Mouse (Mus musculus) liver, embryonic 13.5 days (tissue): ENCODE measurements around the gene Dcst2. TPM values are rescaled to one million over a fixed set of nuclear protein-coding genes. Genes with fewer than 3 reads are reported as not detected.
A peak's percentile ranks its signal among the peaks of the same experiment; 100 is the strongest.

Experiments
- ATAC-seq: fragments of 200-750 bp; cut with Nextera tagmentation; 2 replicates; pipeline ENCODE4 v1.8.0; 2017; ENCODE audit warnings: low read depth, mild to moderate bottlenecking, moderate number of reproducible peaks, moderate library complexity
- DNase-seq: peaks from one replicate; pipeline ENCODE4 v3.0.0; 2022
- H3K27ac ChIP-seq: fragments of 300-500 bp; sonication (generic); 2 replicates; pipeline ENCODE4 v1.5.1; 2015; ENCODE audit warnings: moderate library complexity, mild to moderate bottlenecking, inconsistent platforms
- H3K27me3 ChIP-seq: fragments of 300-500 bp; sonication (generic); 2 replicates; pipeline ENCODE4 v1.6.1; 2015; ENCODE audit warnings: mild to moderate bottlenecking, inconsistent platforms
- H3K36me3 ChIP-seq: fragments of 300-500 bp; sonication (generic); 2 replicates; pipeline ENCODE4 v1.6.1; 2015; ENCODE audit warnings: mild to moderate bottlenecking, inconsistent platforms
- H3K4me1 ChIP-seq: fragments of 300-500 bp; sonication (generic); replicated peaks from 2 replicates; pipeline ENCODE4 v1.6.1; 2015; ENCODE audit warnings: inconsistent platforms
- H3K4me2 ChIP-seq: fragments of 300-500 bp; sonication (generic); 2 replicates; pipeline ENCODE4 v1.6.1; 2015; ENCODE audit warnings: inconsistent platforms, mild to moderate bottlenecking, moderate library complexity
- H3K4me3 ChIP-seq: fragments of 300-500 bp; sonication (generic); replicated peaks from 2 replicates; pipeline ENCODE4 v1.5.1; 2015; ENCODE audit warnings: mild to moderate bottlenecking, inconsistent platforms
- H3K9ac ChIP-seq: fragments of 300-500 bp; sonication (generic); 2 replicates; pipeline ENCODE4 v1.6.1; 2015; ENCODE audit warnings: mild to moderate bottlenecking, inconsistent platforms
- H3K9me3 ChIP-seq: fragments of 300-500 bp; sonication (generic); replicated peaks from 2 replicates; pipeline ENCODE4 v1.6.1; 2016; ENCODE audit warnings: inconsistent platforms
- WGBS: fragments of 180-500 bp; shearing (Covaris S2); methylation state at CpG from one replicate; pipeline ENCODE4 v1.1.7; 2015; ENCODE audit not compliant: insufficient replicate concordance; 5-methylcytosine and 5-hydroxymethylcytosine counted together
- polyA plus RNA-seq: library from polyadenylated mRNA; unstranded; fragments of >200 nt; fragmentation: Nextera tagmentation; extraction: Ambion mirVana; gene quantifications from 2 replicates; pipeline ENCODE4 v1.2.1, GENCODE M21; 2015

Gene Dcst2
- polyA plus RNA-seq, 1 experiment from 2014 or later, result 0.08 TPM

DNA sequence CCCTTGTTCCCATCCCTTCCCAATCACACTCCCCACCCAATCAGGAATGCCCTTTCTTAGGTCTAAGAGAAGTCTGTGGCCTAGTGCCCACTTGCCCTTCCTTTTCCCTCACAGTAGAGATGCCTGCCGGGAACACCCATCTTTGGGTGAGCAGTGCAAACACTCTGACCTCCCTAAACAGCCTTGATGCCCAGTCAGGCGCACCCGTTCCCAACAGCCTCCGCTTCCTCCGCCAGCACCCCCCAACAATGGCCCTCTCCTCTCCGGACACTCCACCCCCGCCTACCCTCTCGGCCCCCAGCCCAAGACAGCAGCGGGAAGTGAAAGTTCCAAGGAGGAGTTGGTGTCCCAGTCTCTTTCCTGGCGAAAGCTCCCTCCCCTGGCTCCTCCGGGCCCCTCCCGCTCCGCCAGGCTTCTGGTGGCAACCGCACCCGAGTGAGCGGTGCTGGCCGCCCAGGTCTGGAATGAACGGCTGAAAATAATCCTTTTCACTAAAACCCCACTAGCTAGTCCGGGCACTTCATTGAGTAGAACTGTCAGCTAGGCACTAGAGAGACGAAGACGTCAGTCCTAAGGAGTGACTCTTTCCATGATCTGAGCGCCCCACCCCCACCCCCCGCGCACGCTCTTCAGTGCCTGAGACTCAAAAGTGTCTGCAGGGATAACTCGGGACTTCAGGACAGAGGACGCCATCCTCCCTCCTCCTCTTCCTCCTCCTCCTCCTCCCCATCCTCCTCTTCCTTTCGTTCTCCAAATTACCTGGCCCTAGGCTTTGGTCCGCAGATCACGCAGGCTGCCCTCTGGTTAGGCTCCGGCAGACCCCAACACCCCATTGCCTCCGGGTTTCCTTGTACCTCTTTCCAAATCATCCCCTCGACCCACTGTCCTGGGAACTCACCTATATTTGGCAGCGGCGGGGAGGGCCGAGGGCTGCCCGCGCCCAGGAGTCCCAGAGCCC is 12.6 kb upstream of the Dcst2 start:
- no peak overlapping the region for H3K27ac ChIP-seq

DNA sequence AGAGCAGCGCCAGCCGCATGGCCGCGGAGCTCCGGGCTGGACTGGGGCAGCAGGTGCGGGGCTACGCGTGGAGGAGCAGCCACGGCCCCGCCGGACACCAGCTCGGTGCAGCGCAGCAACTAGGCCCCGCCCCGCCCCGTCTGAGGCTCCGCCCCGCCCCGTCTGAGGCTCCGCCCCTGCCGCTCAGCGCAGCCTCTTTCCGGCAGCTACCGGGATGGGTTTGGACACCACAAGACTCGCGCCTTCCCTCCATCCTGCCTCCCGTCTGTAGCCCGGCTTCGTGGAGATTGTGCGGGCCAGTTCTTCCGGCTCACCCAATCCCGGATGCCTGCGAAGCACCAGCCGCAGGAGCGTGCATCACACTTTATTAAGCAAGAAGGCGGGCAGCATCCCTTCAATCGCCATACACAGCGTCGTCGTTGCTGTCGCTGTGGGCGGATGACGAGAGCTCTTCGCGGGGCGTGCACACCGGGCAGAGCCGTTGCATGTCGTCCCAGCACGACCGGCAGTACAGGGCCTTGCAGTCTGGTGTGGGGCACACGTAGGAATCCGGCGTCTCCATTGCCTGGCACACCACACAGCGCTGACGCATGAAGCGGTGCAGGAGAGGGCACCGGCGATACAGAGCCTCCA is 11.8 kb upstream of the Dcst2 start, which contains the start of gene Adam15:
TSS of gene Adam15 (minus strand) at position 128 of the 633 bp plus-strand sequence.
- Histone ChIP-seq H3K4me3 (peak within 1 kb of the TSS; percentile 61), H3K4me1 (peaks cover 30% of the 10 kb centered on the region), H3K36me3 (no peaks in the 10 kb centered on the region), H3K9ac (peak within 1 kb of the TSS; percentile 45; the same call in 1 of the 2 replicates), H3K9me3 (no peaks in the 10 kb centered on the region), H3K4me2 (peak within 1 kb of the TSS; percentile 81), H3K27ac (no peak within 1 kb of the TSS), H3K27me3 (peaks cover 72% of the 10 kb centered on the region)
- ATAC-seq (peak; percentile 79), DNase-seq (peak; percentile 74)
- under 1% methylated on average over 59 of the region's 59 CpGs for WGBS

More for the DNA sequence above, 12.6 kb upstream of the Dcst2 start:
- Histone ChIP-seq H3K4me1 (peaks cover 24% of the 10 kb centered on the region), H3K27me3 (peaks cover 72% of the 10 kb centered on the region), H3K9me3 (no peaks in the 10 kb centered on the region), H3K4me3 (peak overlapping the region; percentile 61), H3K9ac (peak overlapping the region; percentile 45; the same call in 1 of the 2 replicates), H3K4me2 (peak overlapping the region; percentile 81), H3K36me3 (no peaks in the 10 kb centered on the region)
- DNase-seq (no peak), ATAC-seq (peak; percentile 10; the same call in 1 of the 2 replicates)
- 3% methylated on average over 38 of the region's 38 CpGs for WGBS

DNA sequence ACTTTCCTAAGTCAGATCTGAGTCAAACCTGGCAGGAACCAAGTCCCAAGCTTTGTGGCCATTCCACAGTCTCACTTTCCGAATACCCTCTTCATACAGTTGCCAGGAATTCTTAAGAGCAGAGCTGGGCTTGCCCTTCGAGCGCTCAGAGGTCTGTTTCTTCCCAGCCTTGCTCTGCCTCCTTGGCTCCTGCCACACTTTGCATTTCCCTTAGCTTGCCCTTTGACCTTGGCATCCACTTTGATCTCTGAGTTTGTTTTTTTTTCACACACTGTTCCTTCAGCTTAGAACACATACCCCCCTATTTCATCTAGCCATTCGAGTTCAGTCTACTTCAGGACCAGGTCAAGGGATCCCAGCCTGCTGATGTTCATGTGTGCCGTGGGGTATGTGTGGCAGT is 10.5 kb upstream of the Dcst2 start:
- Histone ChIP-seq H3K4me3 (no peak overlapping the region), H3K4me2 (no peak overlapping the region), H3K4me1 (peaks cover 33% of the 10 kb centered on the region), H3K27ac (no peak overlapping the region), H3K27me3 (peaks cover 76% of the 10 kb centered on the region), H3K36me3 (no peaks in the 10 kb centered on the region), H3K9ac (no peak overlapping the region), H3K9me3 (no peaks in the 10 kb centered on the region)
- no peak for DNase-seq
- WGBS, result 60% methylated on average over 5 of the region's 5 CpGs
- no peak for ATAC-seq

- no peaks in the 10 kb centered on the region for H3K9me3 ChIP-seq
- H3K36me3 ChIP-seq, result no peaks in the 10 kb centered on the region
- ATAC-seq, result 0 out of 2 replicates have a peak, but pooled peaks have one; percentile 20
- H3K4me2 ChIP-seq, result no peak overlapping the region
- 13% methylated on average over 5 of the region's 5 CpGs for WGBS
- no peak overlapping the region for H3K9ac ChIP-seq
- peak; percentile 55 for DNase-seq
- H3K27ac ChIP-seq, result no peak overlapping the region
- peaks cover 54% of the 10 kb centered on the region for H3K27me3 ChIP-seq
- H3K4me1 ChIP-seq, result peaks cover 15% of the 10 kb centered on the region
- no peak overlapping the region for H3K4me3 ChIP-seq
Observed at GRCm38 (mm10) chr3:89354816-89355511, 6.8 kb upstream of the Dcst2 start.

DNA sequence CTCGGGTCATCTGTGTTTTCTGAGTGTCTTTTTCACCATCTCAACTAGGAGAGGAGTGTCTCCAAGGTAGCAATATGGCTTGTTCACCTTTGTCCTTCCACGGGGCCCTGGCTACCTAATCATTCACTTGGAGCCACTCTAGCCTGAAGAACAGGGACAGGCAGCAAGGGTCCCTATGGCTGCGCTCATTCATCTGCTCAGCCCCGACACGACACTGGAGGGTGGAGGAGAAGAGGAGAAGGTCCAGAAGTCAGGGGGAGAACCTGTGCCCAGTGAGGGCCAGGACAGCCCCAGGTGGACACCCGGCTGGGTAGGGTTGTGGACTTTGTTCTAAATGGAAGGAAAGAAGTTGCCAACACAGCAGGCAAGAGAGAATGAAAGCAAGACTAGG is 6.3 kb upstream of the Dcst2 start:
- no peak overlapping the region for H3K4me3 ChIP-seq
- ATAC-seq (no peak), DNase-seq (no peak)
- H3K9me3 ChIP-seq, result no peaks in the 10 kb centered on the region
- no peaks in the 10 kb centered on the region for H3K36me3 ChIP-seq
- no peak overlapping the region for H3K4me2 ChIP-seq
- H3K4me1 ChIP-seq, result peaks cover 9% of the 10 kb centered on the region
- 53% methylated on average over 6 of the region's 6 CpGs for WGBS
- H3K9ac ChIP-seq, result no peak overlapping the region
- H3K27me3 ChIP-seq, result peaks cover 49% of the 10 kb centered on the region
- H3K27ac ChIP-seq, result no peak overlapping the region

GRCm38 (mm10) chr3:89356029-89356428 is 5.7 kb upstream of the Dcst2 start:
- no peak for ATAC-seq
- Histone ChIP-seq H3K9ac (no peak overlapping the region), H3K9me3 (no peaks in the 10 kb centered on the region), H3K4me1 (peaks cover 9% of the 10 kb centered on the region; the same call in 1 of the 2 replicates), H3K4me2 (no peak overlapping the region), H3K27ac (no peak overlapping the region), H3K27me3 (peaks cover 46% of the 10 kb centered on the region), H3K4me3 (no peak overlapping the region), H3K36me3 (no peaks in the 10 kb centered on the region)
- DNase-seq, result no peak
- 51% methylated on average over 9 of the region's 9 CpGs for WGBS

DNA sequence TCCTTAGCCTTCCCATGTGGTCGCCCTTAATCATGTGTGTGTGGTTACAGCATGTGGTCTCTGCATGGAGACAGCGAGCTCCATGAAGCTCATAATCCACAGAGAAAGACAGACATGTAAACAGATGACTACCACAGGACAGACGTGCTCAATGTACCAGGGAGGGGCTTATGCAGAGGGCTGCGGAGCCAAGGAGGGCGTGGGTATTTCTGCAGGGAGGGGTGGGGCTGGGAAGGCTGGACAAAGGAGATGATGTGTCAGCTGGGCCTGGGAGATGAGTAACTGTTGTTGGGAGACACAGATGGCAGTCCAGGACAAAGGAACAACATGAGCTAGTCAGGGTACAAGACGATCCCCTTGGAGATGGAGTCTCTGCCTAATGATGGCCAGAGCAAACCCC is 2.1 kb upstream of the Dcst2 start:
- 54% methylated on average over 6 of the region's 6 CpGs for WGBS
- Histone ChIP-seq H3K9ac (no peak overlapping the region), H3K4me3 (no peak overlapping the region), H3K4me1 (peaks cover 5% of the 10 kb centered on the region; the same call in 1 of the 2 replicates), H3K27ac (no peak overlapping the region), H3K36me3 (no peaks in the 10 kb centered on the region), H3K27me3 (peaks cover 14% of the 10 kb centered on the region), H3K4me2 (no peak overlapping the region), H3K9me3 (no peaks in the 10 kb centered on the region)
- ATAC-seq, result no peak
- no peak for DNase-seq

- WGBS, result 30% methylated on average over 3 of the region's 3 CpGs
- Histone ChIP-seq H3K4me1 (peaks cover 3% of the 10 kb centered on the region; the same call in 1 of the 2 replicates), H3K27me3 (peaks cover 14% of the 10 kb centered on the region), H3K4me2 (no peak overlapping the region), H3K27ac (no peak overlapping the region), H3K4me3 (no peak overlapping the region), H3K9ac (no peak overlapping the region), H3K9me3 (no peaks in the 10 kb centered on the region), H3K36me3 (no peaks in the 10 kb centered on the region)
- ATAC-seq (no peak), DNase-seq (no peak)
Observed at GRCm38 (mm10) chr3:89360237-89360636, 1.5 kb upstream of the Dcst2 start.

- Histone ChIP-seq H3K9ac (no peak overlapping the region), H3K4me2 (no peak overlapping the region), H3K27ac (no peak overlapping the region), H3K4me3 (no peak overlapping the region), H3K27me3 (no peaks in the 10 kb centered on the region), H3K4me1 (no peaks in the 10 kb centered on the region), H3K36me3 (no peaks in the 10 kb centered on the region), H3K9me3 (no peaks in the 10 kb centered on the region)
- 63% methylated on average over 8 of the region's 8 CpGs for WGBS
- no peak for DNase-seq
- ATAC-seq, result no peak
Observed at GRCm38 (mm10) chr3:89364631-89365030, 2.9 kb downstream of the Dcst2 start.

DNA sequence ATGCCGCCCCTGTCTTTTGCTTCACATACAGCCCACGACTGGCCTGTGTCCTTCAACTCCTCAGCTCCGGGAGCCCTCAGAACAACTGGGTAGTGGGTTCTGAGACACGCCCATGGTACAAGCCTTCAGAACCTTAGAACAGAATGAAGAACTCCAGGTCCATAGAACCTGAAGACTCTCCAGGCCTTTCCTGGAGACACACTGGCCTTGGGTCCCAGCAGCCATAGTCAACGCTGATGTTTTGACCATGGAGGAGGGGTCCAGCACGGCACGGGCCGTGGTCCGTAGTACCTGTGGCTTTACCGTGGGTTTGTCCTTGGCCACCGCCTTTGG is 3.3 kb downstream of the Dcst2 start, which contains the start of gene Dcst1:
TSS of gene Dcst1 (minus strand) at position 101 of the 333 bp plus-strand sequence.
- H3K4me1 ChIP-seq, result no peaks in the 10 kb centered on the region
- H3K9me3 ChIP-seq, result no peaks in the 10 kb centered on the region
- no peak within 1 kb of the TSS for H3K4me3 ChIP-seq
- DNase-seq, result no peak
- ATAC-seq, result no peak
- no peak within 1 kb of the TSS for H3K9ac ChIP-seq
- H3K27ac ChIP-seq, result no peak within 1 kb of the TSS
- H3K27me3 ChIP-seq, result no peaks in the 10 kb centered on the region
- 81% methylated on average over 11 of the region's 11 CpGs for WGBS
- H3K36me3 ChIP-seq, result no peaks in the 10 kb centered on the region
- no peak within 1 kb of the TSS for H3K4me2 ChIP-seq
